Mouse (Mus musculus) hindbrain, embryonic 15.5 days (tissue): Measurements from ENCODE around the gene Erc2. TPM values are rescaled to one million over a fixed set of nuclear protein-coding genes. Genes with fewer than 3 reads are reported as not detected.

ENCODE experiments used
- ATAC-seq: fragments of 200-750 bp; cut with Nextera tagmentation; 2 replicates; pipeline ENCODE4 v1.8.0; 2017; ENCODE audit warnings: low read depth, moderate number of reproducible peaks, moderate TSS enrichment; ENCODE audit not compliant: low FRiP score
- H3K27ac ChIP-seq: fragments of 300-500 bp; sonication (generic); replicated peaks from 2 replicates; pipeline ENCODE4 v1.5.1; 2015; ENCODE audit warnings: mild to moderate bottlenecking, inconsistent platforms
- H3K27me3 ChIP-seq: fragments of 300-500 bp; sonication (generic); 2 replicates; pipeline ENCODE4 v1.6.1; 2015; ENCODE audit warnings: control low read depth, inconsistent platforms
- H3K36me3 ChIP-seq: fragments of 300-500 bp; sonication (generic); 2 replicates; pipeline ENCODE4 v1.6.1; 2015; ENCODE audit warnings: control low read depth, inconsistent platforms
- H3K4me1 ChIP-seq: fragments of 300-500 bp; sonication (generic); replicated peaks from 2 replicates; pipeline ENCODE4 v1.6.1; 2015; ENCODE audit warnings: control low read depth, inconsistent platforms
- H3K4me2 ChIP-seq: fragments of 300-500 bp; sonication (generic); 2 replicates; pipeline ENCODE4 v1.6.1; 2015; ENCODE audit warnings: moderate library complexity, mild to moderate bottlenecking, inconsistent platforms
- H3K4me3 ChIP-seq: fragments of 300-500 bp; sonication (generic); 2 replicates; pipeline ENCODE4 v1.5.1; 2015; ENCODE audit warnings: mild to moderate bottlenecking, inconsistent platforms
- H3K9ac ChIP-seq: fragments of 300-500 bp; sonication (generic); 2 replicates; pipeline ENCODE4 v1.6.1; 2015; ENCODE audit warnings: inconsistent platforms
- H3K9me3 ChIP-seq: fragments of 300-500 bp; sonication (generic); 2 replicates; pipeline ENCODE4 v1.6.1; 2016; ENCODE audit warnings: control low read depth, inconsistent platforms
- WGBS: fragments of 180-500 bp; shearing (Covaris S2); methylation state at CpG from one replicate; pipeline ENCODE4 v1.1.7; 2015; 5-methylcytosine and 5-hydroxymethylcytosine counted together
- polyA plus RNA-seq: library from polyadenylated mRNA; unstranded; fragments of >200 nt; fragmentation: Nextera tagmentation; extraction: Ambion mirVana; gene quantifications from 2 replicates; pipeline ENCODE4 v1.2.1, GENCODE M21; 2015

Erc2 gene
- polyA plus RNA-seq, 1 experiment from 2014 or later: 76.4 TPM

- no peak for ATAC-seq
- Histone ChIP-seq H3K27ac (peak overlapping the region; percentile 71), H3K4me1 (peaks cover 57% of the 10 kb centered on the region), H3K27me3 (peaks cover 16% of the 10 kb centered on the region), H3K4me2 (peak overlapping the region; percentile 90), H3K36me3 (no peaks in the 10 kb centered on the region), H3K4me3 (peak overlapping the region; percentile 62), H3K9ac (peak overlapping the region; percentile 45), H3K9me3 (no peaks in the 10 kb centered on the region)
- WGBS: under 1% methylated on average over 27 of the region's 29 CpGs
Measured at GRCm38 (mm10) chr14:28510341-28511028, 888.3 kb downstream of the Erc2 start.

- peaks cover 16% of the 10 kb centered on the region for H3K27me3 ChIP-seq
Measured at GRCm38 (mm10) chr14:28511029-28511651, 888.9 kb downstream of the Erc2 start.

GRCm38 (mm10) chr14:28512805-28513590 is 890.8 kb downstream of the Erc2 start:
- no peaks in the 10 kb centered on the region for H3K9me3 ChIP-seq
- WGBS: 64% methylated on average over 5 of the region's 5 CpGs
- peaks cover 13% of the 10 kb centered on the region; the same call in 1 of the 2 replicates for H3K27me3 ChIP-seq
- H3K4me2 ChIP-seq: peak overlapping the region; percentile 90
- H3K4me3 ChIP-seq: peak overlapping the region; percentile 62; the same call in 1 of the 2 replicates
- no peak for ATAC-seq
- H3K36me3 ChIP-seq: no peaks in the 10 kb centered on the region
- H3K9ac ChIP-seq: no peak overlapping the region
- no peak overlapping the region for H3K27ac ChIP-seq
- H3K4me1 ChIP-seq: peaks cover 45% of the 10 kb centered on the region

More at GRCm38 (mm10) chr14:28511029-28511651, 888.9 kb downstream of the Erc2 start:
- H3K36me3 ChIP-seq: no peaks in the 10 kb centered on the region
- peak overlapping the region; percentile 90 for H3K4me2 ChIP-seq
- ATAC-seq: no peak
- H3K9me3 ChIP-seq: no peaks in the 10 kb centered on the region
- H3K4me1 ChIP-seq: peaks cover 57% of the 10 kb centered on the region
- H3K27ac ChIP-seq: peak overlapping the region; percentile 71
- peak overlapping the region; percentile 62 for H3K4me3 ChIP-seq
- WGBS: 1% methylated on average over 38 of the region's 41 CpGs
- peak overlapping the region; percentile 45 for H3K9ac ChIP-seq

GRCm38 (mm10) chr14:28514171-28514570 is 891.9 kb downstream of the Erc2 start:
- no peak overlapping the region for H3K27ac ChIP-seq
- no peak for ATAC-seq
- peak overlapping the region; percentile 90 for H3K4me2 ChIP-seq
- H3K9me3 ChIP-seq: no peaks in the 10 kb centered on the region
- H3K9ac ChIP-seq: no peak overlapping the region
- H3K4me3 ChIP-seq: no peak overlapping the region
- H3K4me1 ChIP-seq: peaks cover 37% of the 10 kb centered on the region
- whole genome bisulfite sequencing: 22% methylated on average over 2 of the region's 2 CpGs
- H3K27me3 ChIP-seq: peaks cover 13% of the 10 kb centered on the region; the same call in 1 of the 2 replicates
- no peaks in the 10 kb centered on the region for H3K36me3 ChIP-seq

- Histone ChIP-seq H3K4me2 (peak overlapping the region; percentile 20; the same call in 1 of the 2 replicates), H3K4me3 (no peak overlapping the region), H3K27me3 (peaks cover 10% of the 10 kb centered on the region; the same call in 1 of the 2 replicates), H3K9ac (no peak overlapping the region), H3K4me1 (peaks cover 26% of the 10 kb centered on the region), H3K36me3 (no peaks in the 10 kb centered on the region), H3K9me3 (no peaks in the 10 kb centered on the region), H3K27ac (no peak overlapping the region)
- ATAC-seq: no peak
- WGBS: 35% methylated on average over 6 of the region's 6 CpGs
Measured at GRCm38 (mm10) chr14:28515331-28515730, 893.1 kb downstream of the Erc2 start.

GRCm38 (mm10) chr14:28517631-28518560 is 895.7 kb downstream of the Erc2 start:
- no peaks in the 10 kb centered on the region for H3K9me3 ChIP-seq
- H3K36me3 ChIP-seq: no peaks in the 10 kb centered on the region
- no peak for ATAC-seq
- H3K4me2 ChIP-seq: peak overlapping the region; percentile 29
- peaks cover 10% of the 10 kb centered on the region for H3K4me1 ChIP-seq
- no peak overlapping the region for H3K9ac ChIP-seq
- WGBS: 73% methylated on average over 39 of the region's 39 CpGs
- peaks cover 7% of the 10 kb centered on the region; the same call in 1 of the 2 replicates for H3K27me3 ChIP-seq
- no peak overlapping the region for H3K4me3 ChIP-seq
- H3K27ac ChIP-seq: no peak overlapping the region

- Histone ChIP-seq H3K27ac (no peak overlapping the region), H3K4me1 (peaks cover 2% of the 10 kb centered on the region), H3K9ac (no peak overlapping the region), H3K4me3 (no peak overlapping the region), H3K9me3 (no peaks in the 10 kb centered on the region), H3K4me2 (no peak overlapping the region), H3K27me3 (no peaks in the 10 kb centered on the region), H3K36me3 (0 out of 2 replicates have a peak, but pooled peaks cover 3% of the 10 kb centered on the region)
- no peak for ATAC-seq
- 96% methylated on average over 1 of the region's 1 CpGs for WGBS
Measured at GRCm38 (mm10) chr14:28521106-28521505, 898.9 kb downstream of the Erc2 start.

- Histone ChIP-seq H3K4me1 (no peaks in the 10 kb centered on the region), H3K27me3 (no peaks in the 10 kb centered on the region), H3K9ac (no peak overlapping the region), H3K27ac (no peak overlapping the region), H3K9me3 (no peaks in the 10 kb centered on the region), H3K4me2 (no peak overlapping the region), H3K36me3 (0 out of 2 replicates have a peak, but pooled peaks cover 3% of the 10 kb centered on the region), H3K4me3 (no peak overlapping the region)
- WGBS: 84% methylated on average over 21 of the region's 21 CpGs
- ATAC-seq: no peak
Measured at GRCm38 (mm10) chr14:28522611-28523010, 900.4 kb downstream of the Erc2 start.

GRCm38 (mm10) chr14:28525566-28525965 is 903.3 kb downstream of the Erc2 start:
- Histone ChIP-seq H3K27me3 (no peaks in the 10 kb centered on the region), H3K9ac (no peak overlapping the region), H3K36me3 (0 out of 2 replicates have a peak, but pooled peaks cover 3% of the 10 kb centered on the region), H3K4me1 (no peaks in the 10 kb centered on the region), H3K27ac (no peak overlapping the region), H3K4me2 (no peak overlapping the region), H3K4me3 (no peak overlapping the region), H3K9me3 (no peaks in the 10 kb centered on the region)
- no peak for ATAC-seq
- 49% methylated on average over 1 of the region's 1 CpGs for WGBS
